ENCODE assay signal across 25 mouse cellular contexts in genomic region chr7:125453671-125454070, GRCm38 (mm10).
"Had no signal": no experiment of that assay in that cellular context is flagged by ENCODE, and none has a peak within 500 bp of the region (broad histone marks: within the 10 kb centered on the region; RNA-seq: fewer than 3 reads in every experiment).

No protein-coding gene starts in this region.

- H3K27me3 ChIP-seq: heart, embryonic 13.5 days; heart, embryonic 15.5 days; hindbrain, embryonic 13.5 days; kidney, embryonic 15.5 days; limb, embryonic 13.5 days; limb, embryonic 15.5 days; liver, embryonic 12.5 days had no signal

- H3K4me2 ChIP-seq: heart, embryonic 11.5 days; heart, embryonic 13.5 days; heart, embryonic 15.5 days; hindbrain, embryonic 13.5 days; kidney, embryonic 15.5 days; limb, embryonic 13.5 days; limb, embryonic 15.5 days; liver, embryonic 12.5 days had no signal

- DNase-seq: gastrocnemius, postnatal 14 days; gastrocnemius, postnatal 36 days; heart, adult 11 months; heart, adult 2 months; heart, postnatal 14 days; heart, postnatal 36 days; kidney, adult 11 months; kidney, adult 2 months; kidney, adult 9 months; kidney, postnatal 14 days; kidney, postnatal 36 days; layer of hippocampus, adult 9-11 months; layer of hippocampus, postnatal 36 days had no signal

- H3K9me3 ChIP-seq: heart, embryonic 13.5 days; heart, embryonic 15.5 days; hindbrain, embryonic 13.5 days; kidney, embryonic 15.5 days; limb, embryonic 13.5 days; limb, embryonic 15.5 days; liver, embryonic 12.5 days had no signal

- H3K9ac ChIP-seq: heart, embryonic 13.5 days; heart, embryonic 15.5 days; kidney, embryonic 15.5 days; limb, embryonic 13.5 days; limb, embryonic 15.5 days; liver, embryonic 12.5 days had no signal

- H3K4me3 ChIP-seq: heart, adult 2 months; heart, embryonic 13.5 days; heart, embryonic 15.5 days; hindbrain, embryonic 13.5 days; kidney, embryonic 15.5 days; left cerebral cortex, adult 2 months; limb, embryonic 13.5 days; limb, embryonic 15.5 days; liver, embryonic 12.5 days had no signal

- H3K27ac ChIP-seq: heart, adult 2 months; heart, embryonic 13.5 days; heart, embryonic 15.5 days; hindbrain, embryonic 13.5 days; kidney, embryonic 15.5 days; kidney, postnatal 0 days; left cerebral cortex, adult 2 months; limb, embryonic 13.5 days; limb, embryonic 15.5 days; liver, embryonic 12.5 days had no signal

- H3K4me1 ChIP-seq: heart, embryonic 15.5 days; hindbrain, embryonic 13.5 days; kidney, embryonic 15.5 days; limb, embryonic 15.5 days had no signal

- ATAC-seq: hindbrain, embryonic 16.5 days; intestine, embryonic 16.5 days; liver, embryonic 12.5 days had no signal
